Mouse (Mus musculus) kidney, embryonic 16.5 days (tissue): ENCODE measurements at regions not wholly inside any gene's neighbourhood (a gene's known extent, or its start where the extent isn't known, plus 50 kb on each side); places are given as distances from the start of the nearest gene placed in this dataset.
"Not testable (repeated sequence)": the region's sequence is repeated elsewhere in the genome, so short reads cannot be mapped to it uniquely, and the experiment has no call there.

Source experiments
- ATAC-seq: fragments of 200-750 bp; cut with Nextera tagmentation; 2 replicates; pipeline ENCODE4 v1.8.0; 2017; ENCODE audit warnings: moderate TSS enrichment; ENCODE audit not compliant: low FRiP score, low TSS enrichment
- H3K27ac ChIP-seq: fragments of 300-500 bp; sonication (generic); 2 replicates; pipeline ENCODE4 v1.5.1; 2014; ENCODE audit warnings: low read length
- H3K27me3 ChIP-seq: fragments of 300-500 bp; sonication (generic); 2 replicates; pipeline ENCODE4 v1.6.1; 2014; ENCODE audit warnings: low read length, control low read depth, mixed read lengths; ENCODE audit not compliant: insufficient read depth
- H3K36me3 ChIP-seq: fragments of 300-500 bp; sonication (generic); 2 replicates; pipeline ENCODE4 v1.6.1; 2014; ENCODE audit warnings: low read length, control low read depth, mixed read lengths; ENCODE audit not compliant: insufficient read depth
- H3K4me1 ChIP-seq: fragments of 300-500 bp; sonication (generic); 2 replicates; pipeline ENCODE4 v1.6.1; 2014; ENCODE audit warnings: low read length, control low read depth, mixed read lengths; ENCODE audit not compliant: insufficient read depth
- H3K4me2 ChIP-seq: fragments of 300-500 bp; sonication (generic); replicated peaks from 2 replicates; pipeline ENCODE4 v1.6.1; 2014; ENCODE audit warnings: low read depth, low read length
- H3K4me3 ChIP-seq: fragments of 300-500 bp; sonication (generic); 2 replicates; pipeline ENCODE4 v1.5.1; 2014; ENCODE audit warnings: mild to moderate bottlenecking, low read length
- H3K9ac ChIP-seq: fragments of 300-500 bp; sonication (generic); replicated peaks from 2 replicates; pipeline ENCODE4 v1.6.1; 2014; ENCODE audit warnings: low read length
- H3K9me3 ChIP-seq: fragments of 300-500 bp; sonication (generic); 2 replicates; pipeline ENCODE4 v1.6.1; 2016; ENCODE audit warnings: low read length, control low read depth
- WGBS: fragments of 180-500 bp; shearing (Covaris S2); extraction: QIAGEN DNeasy Blood & Tissue Kit; methylation state at CpG from one replicate; pipeline ENCODE4 v1.1.7; 2014; 5-methylcytosine and 5-hydroxymethylcytosine counted together

DNA sequence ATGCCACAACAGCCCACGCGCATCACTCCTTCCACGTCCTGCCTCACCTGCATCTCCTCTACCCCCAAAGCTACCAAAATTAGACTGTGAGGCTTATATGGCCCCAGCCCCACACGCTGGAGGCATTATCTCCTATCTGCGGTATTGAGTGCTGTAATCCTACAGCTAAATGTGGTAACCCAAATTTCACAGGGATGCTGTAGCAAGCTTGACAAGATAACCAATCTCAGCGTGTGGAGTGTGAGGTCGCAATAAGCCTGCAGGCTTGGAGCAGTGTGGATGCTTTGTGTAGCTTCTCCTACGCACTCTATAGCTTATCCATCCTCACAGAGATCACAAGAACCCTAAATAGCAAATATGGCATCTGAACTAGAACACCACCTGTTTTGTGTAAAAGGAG is 251.2 kb upstream of the Kcnh8 start:
- ATAC-seq = no peak
- Histone ChIP-seq H3K36me3 (no peaks in the 10 kb centered on the region), H3K27ac (no peak overlapping the region), H3K4me3 (no peak overlapping the region), H3K4me2 (no peak overlapping the region), H3K27me3 (no peaks in the 10 kb centered on the region), H3K9ac (no peak overlapping the region), H3K9me3 (no peaks in the 10 kb centered on the region), H3K4me1 (no peaks in the 10 kb centered on the region)
- 88% methylated on average over 8 of the region's 8 CpGs for WGBS

DNA sequence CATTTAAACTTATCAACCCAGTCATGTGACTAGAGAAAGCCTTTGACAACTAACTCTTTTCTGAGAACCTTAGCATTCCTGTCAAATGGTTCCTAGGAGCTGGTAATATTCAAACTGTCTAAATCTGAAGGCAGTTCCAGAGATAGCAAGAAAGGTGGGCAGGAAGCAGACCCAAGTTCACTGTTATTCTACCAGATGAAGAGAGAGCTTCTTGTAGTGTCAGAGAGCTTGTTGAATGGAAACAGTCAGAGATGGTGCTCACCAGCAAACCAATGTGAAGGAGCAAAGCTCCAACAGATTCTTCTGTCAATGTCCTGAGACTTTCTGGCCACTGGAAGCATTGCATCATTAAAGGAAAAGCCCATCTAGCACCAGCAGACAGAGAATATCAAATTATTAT is 251.8 kb upstream of the Kcnh8 start:
- Histone ChIP-seq H3K4me3 (no peak overlapping the region), H3K27ac (no peak overlapping the region), H3K36me3 (no peaks in the 10 kb centered on the region), H3K4me2 (no peak overlapping the region), H3K9me3 (no peaks in the 10 kb centered on the region), H3K9ac (no peak overlapping the region), H3K4me1 (no peaks in the 10 kb centered on the region), H3K27me3 (no peaks in the 10 kb centered on the region)
- ATAC-seq = no peak

DNA sequence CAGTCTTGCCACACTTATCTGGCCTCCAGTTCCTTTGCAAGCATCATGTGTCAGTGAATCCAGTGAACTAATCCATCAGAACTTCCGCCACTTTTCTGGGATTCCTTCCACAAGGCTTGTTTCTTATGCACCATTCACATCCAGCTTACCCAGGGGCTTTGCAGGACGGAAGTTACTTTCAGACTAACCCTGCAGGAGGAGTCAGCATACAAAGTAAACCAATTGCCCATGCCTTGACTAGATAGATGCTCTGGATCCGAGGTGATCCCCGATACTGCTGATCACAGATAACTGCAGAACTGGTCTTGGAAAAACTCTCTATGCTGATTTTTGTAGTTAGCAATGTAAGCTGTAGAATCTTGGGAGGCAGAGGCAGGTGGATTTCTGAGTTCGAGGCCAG is 252.6 kb upstream of the Kcnh8 start:
- Histone ChIP-seq H3K4me2 (no peak overlapping the region), H3K4me1 (no peaks in the 10 kb centered on the region)
- 90% methylated on average over 5 of the region's 5 CpGs for WGBS

DNA sequence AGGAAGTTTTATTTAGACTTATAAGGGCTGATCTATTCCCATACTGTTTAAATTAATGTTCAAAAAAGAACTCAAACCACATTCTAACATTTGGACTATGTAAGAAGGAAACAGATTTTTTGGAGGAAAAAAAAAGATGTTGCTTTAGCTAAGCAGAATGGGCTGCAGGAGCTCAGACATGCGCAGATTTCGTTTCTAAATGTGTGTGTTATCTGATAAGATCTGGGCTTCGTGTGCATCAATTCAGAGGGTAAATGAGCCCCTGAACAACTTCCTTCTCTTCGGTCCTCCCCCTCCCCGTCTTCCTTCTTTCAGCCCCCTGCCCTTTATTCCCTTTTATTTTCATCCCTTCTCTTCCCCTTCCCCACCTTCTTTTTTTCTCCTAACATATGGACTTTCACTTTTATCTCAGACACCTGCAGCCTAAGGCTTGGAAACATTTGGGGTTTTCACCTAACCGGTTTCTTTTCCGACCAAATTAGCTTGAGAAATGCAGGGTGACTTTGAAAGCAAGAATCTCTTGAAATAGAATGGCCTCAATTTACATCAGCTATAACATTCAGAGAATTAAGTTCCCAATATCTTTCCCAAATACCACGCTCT is 253.9 kb upstream of the Kcnh8 start:
- H3K4me1 ChIP-seq = no peaks in the 10 kb centered on the region
- no peak overlapping the region for H3K4me3 ChIP-seq
- H3K27ac ChIP-seq = no peak overlapping the region
- H3K27me3 ChIP-seq = no peaks in the 10 kb centered on the region
- H3K4me2 ChIP-seq = no peak overlapping the region
- no peak for ATAC-seq
- H3K36me3 ChIP-seq = no peaks in the 10 kb centered on the region
- no peak overlapping the region for H3K9ac ChIP-seq
- 54% methylated on average over 8 of the region's 8 CpGs for WGBS
- H3K9me3 ChIP-seq = no peaks in the 10 kb centered on the region

More for the DNA sequence above, 252.6 kb upstream of the Kcnh8 start:
- H3K36me3 ChIP-seq = no peaks in the 10 kb centered on the region
- no peak for ATAC-seq
- no peaks in the 10 kb centered on the region for H3K27me3 ChIP-seq
- H3K9me3 ChIP-seq = no peaks in the 10 kb centered on the region
- H3K9ac ChIP-seq = no peak overlapping the region
- H3K27ac ChIP-seq = no peak overlapping the region
- no peak overlapping the region for H3K4me3 ChIP-seq

DNA sequence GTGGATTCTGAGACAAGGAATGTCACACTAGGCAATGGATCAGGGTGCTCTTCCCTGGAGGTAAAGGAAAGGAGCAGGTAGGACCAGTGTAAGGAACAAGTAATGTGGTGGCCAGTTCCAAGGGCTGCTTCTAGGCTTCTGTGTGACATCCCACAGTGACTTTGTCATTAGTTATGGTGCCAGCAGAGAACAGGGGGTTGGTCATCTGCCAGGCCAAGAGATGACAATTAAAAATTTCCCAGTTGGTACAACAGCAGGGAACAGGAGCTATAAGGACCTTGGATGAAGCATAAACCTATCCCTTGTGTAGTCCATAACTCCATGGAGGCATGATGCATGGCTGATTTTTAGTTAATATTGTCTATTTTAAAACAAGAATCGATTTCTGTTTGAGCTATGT is 281.9 kb upstream of the Kcnh8 start:
- Histone ChIP-seq H3K9me3 (no peaks in the 10 kb centered on the region), H3K4me2 (no peak overlapping the region), H3K4me1 (no peaks in the 10 kb centered on the region), H3K4me3 (no peak overlapping the region), H3K9ac (no peak overlapping the region), H3K27me3 (no peaks in the 10 kb centered on the region), H3K27ac (no peak overlapping the region), H3K36me3 (no peaks in the 10 kb centered on the region)
- 76% methylated on average over 1 of the region's 1 CpGs for WGBS
- ATAC-seq = no peak

DNA sequence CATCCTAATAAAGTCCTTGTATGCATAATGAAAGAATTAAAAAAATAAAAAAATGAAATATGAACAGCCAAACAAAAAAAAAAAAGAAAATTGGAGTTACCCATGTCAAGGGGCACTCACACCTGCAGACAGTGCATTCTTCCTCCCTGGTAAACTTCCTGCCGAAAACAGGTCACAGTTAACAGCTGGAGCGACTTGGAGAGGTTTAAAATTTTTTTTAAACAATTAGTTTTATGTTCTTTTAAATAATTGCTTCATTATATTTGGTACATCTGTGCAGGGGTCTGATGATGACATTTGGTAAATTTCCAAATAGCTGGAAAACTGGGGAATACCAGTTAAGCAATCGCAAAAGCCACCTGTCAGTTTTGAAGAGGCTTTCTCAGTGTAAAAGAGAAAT is 285.5 kb upstream of the Kcnh8 start:
- H3K27me3 ChIP-seq = no peaks in the 10 kb centered on the region
- H3K4me3 ChIP-seq = no peak overlapping the region
- WGBS = 85% methylated on average over 3 of the region's 3 CpGs
- no peak overlapping the region for H3K4me2 ChIP-seq
- no peak overlapping the region for H3K27ac ChIP-seq
- no peak overlapping the region for H3K9ac ChIP-seq
- no peaks in the 10 kb centered on the region for H3K9me3 ChIP-seq
- H3K4me1 ChIP-seq = no peaks in the 10 kb centered on the region
- no peak for ATAC-seq
- no peaks in the 10 kb centered on the region for H3K36me3 ChIP-seq

DNA sequence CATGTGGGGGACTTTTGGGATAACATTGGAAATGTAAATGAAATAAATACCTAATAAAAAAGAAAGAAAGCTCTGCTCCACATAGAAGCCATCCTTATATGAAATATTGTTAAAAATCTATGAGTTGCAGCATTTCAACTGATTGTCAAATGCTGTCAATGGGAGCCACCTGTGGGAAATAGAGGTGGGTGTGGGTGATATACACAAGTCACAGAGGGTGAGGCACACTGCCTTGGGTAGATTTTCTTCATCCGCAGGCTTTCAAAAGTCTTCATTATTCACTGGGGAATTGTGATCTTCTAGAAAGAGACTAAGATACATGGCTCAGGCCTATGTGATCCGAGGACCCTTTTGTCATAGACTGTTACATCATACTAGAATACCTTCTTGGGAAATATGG is 286.6 kb upstream of the Kcnh8 start:
- no peak for ATAC-seq
- Histone ChIP-seq H3K4me3 (no peak overlapping the region), H3K27me3 (no peaks in the 10 kb centered on the region), H3K27ac (no peak overlapping the region), H3K36me3 (no peaks in the 10 kb centered on the region), H3K4me2 (no peak overlapping the region), H3K9ac (no peak overlapping the region), H3K9me3 (no peaks in the 10 kb centered on the region), H3K4me1 (no peaks in the 10 kb centered on the region)
- 88% methylated on average over 2 of the region's 2 CpGs for WGBS

DNA sequence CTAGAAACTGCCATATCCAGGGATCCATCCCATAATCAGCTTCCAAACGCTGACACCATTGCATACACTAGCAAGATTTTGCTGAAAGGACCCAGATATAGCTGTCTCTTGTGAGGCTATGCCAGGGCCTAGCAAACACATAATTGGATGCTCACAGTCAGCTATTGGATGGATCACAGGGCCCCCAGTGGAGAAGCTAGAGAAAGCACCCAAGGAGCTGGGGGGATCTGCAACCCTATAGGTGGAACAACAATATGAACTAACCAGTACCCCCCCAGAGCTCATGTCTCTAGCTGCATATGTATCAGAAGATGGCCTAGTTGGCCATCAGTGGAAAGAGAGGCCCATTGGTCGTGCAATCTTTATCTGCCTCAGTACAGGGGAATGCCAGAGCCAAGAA is 287.1 kb upstream of the Kcnh8 start:
- H3K9me3 ChIP-seq, H3K4me2 ChIP-seq, H3K27ac ChIP-seq, ATAC-seq, H3K27me3 ChIP-seq, H3K9ac ChIP-seq, H3K4me1 ChIP-seq, H3K36me3 ChIP-seq, H3K4me3 ChIP-seq: not testable (repeated sequence)
- 71% methylated on average over 1 of the region's 2 CpGs for WGBS

DNA sequence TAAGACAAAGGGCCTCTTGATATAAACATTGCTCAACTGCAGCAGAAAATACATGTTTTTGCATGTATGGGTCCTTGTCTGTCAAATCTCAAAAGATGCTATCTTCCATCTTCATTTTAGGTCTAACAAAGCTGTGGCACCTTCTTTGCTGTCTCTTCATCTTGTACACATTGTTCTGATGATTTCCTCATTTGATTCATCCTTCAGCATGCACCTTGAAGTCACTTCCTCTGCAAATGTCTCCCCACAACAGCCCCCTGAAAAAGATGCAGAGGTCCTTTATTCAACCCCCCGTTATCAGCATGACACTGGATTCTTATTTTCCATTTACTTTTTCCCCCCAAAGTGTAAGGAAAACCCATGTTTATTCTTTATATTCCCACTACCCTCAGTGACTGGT is 290.5 kb upstream of the Kcnh8 start:
- H3K9me3 ChIP-seq = no peaks in the 10 kb centered on the region
- no peak overlapping the region for H3K27ac ChIP-seq
- ATAC-seq = no peak
- no peaks in the 10 kb centered on the region for H3K36me3 ChIP-seq
- H3K4me2 ChIP-seq = no peak overlapping the region
- no peaks in the 10 kb centered on the region for H3K27me3 ChIP-seq
- H3K4me1 ChIP-seq = no peaks in the 10 kb centered on the region
- no peak overlapping the region for H3K9ac ChIP-seq
- H3K4me3 ChIP-seq = no peak overlapping the region
- 91% methylated on average over 1 of the region's 1 CpGs for WGBS

DNA sequence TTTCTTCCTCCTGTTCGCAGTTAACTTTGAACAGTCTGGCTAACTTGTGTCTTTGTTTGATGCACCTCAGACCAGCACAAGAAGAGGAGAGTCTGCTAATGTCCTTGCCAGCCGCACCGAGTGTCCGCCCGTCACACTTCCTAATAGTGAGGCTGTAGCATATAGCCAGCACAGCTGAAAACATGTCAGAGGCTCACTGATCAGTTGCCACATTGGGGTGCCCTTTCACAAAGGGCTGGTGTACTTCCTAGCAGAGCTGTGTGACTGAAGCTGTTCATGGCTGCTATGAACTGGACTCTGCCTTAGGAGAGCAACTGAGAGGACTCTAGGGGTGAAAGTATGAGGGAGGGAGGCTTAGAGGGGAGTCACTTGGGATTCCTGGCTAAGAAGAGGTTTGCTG is 293.7 kb upstream of the Kcnh8 start:
- no peaks in the 10 kb centered on the region for H3K9me3 ChIP-seq
- no peaks in the 10 kb centered on the region for H3K4me1 ChIP-seq
- H3K27ac ChIP-seq = no peak overlapping the region
- 79% methylated on average over 5 of the region's 5 CpGs for WGBS
- H3K4me2 ChIP-seq = no peak overlapping the region
- H3K36me3 ChIP-seq = no peaks in the 10 kb centered on the region
- H3K4me3 ChIP-seq = no peak overlapping the region
- ATAC-seq = no peak
- no peaks in the 10 kb centered on the region for H3K27me3 ChIP-seq
- no peak overlapping the region for H3K9ac ChIP-seq

DNA sequence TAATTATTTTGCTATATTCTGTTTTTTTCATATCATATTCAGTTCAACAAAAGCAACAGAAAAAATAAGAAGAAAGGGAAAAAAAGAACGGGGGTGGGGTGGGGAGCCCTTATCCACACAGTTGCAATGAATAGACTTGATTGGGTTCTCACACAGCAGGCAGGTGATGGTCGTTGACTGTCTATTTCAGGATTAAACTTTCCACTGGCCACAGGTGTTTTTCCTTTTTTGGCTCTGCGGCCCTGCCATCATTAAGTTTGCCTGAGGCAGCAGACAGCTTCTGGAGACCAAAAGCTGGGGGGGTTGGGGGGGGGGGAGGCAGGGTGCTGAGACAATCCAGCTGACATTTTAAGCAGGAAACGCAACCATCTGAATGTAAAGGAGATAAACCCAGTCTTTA is 298.4 kb upstream of the Kcnh8 start:
- no peaks in the 10 kb centered on the region for H3K27me3 ChIP-seq
- H3K4me1 ChIP-seq = no peaks in the 10 kb centered on the region
- H3K9ac ChIP-seq = no peak overlapping the region
- H3K4me2 ChIP-seq = no peak overlapping the region
- H3K27ac ChIP-seq = no peak overlapping the region
- H3K36me3 ChIP-seq = no peaks in the 10 kb centered on the region
- WGBS = 80% methylated on average over 4 of the region's 4 CpGs
- ATAC-seq = no peak
- no peaks in the 10 kb centered on the region for H3K9me3 ChIP-seq
- H3K4me3 ChIP-seq = no peak overlapping the region
